Mouse (Mus musculus) fibroblast of lung, adult 2 months (primary cell): ENCODE results near the gene Atad5.
A peak's percentile ranks its signal among the peaks of the same experiment; 100 is the strongest.

ENCODE experiments used
- DNase-seq: peaks from one replicate; pipeline ENCODE4 v3.0.0-alpha.2; 2011; ENCODE audit warnings: low read depth

Atad5 gene

DNA sequence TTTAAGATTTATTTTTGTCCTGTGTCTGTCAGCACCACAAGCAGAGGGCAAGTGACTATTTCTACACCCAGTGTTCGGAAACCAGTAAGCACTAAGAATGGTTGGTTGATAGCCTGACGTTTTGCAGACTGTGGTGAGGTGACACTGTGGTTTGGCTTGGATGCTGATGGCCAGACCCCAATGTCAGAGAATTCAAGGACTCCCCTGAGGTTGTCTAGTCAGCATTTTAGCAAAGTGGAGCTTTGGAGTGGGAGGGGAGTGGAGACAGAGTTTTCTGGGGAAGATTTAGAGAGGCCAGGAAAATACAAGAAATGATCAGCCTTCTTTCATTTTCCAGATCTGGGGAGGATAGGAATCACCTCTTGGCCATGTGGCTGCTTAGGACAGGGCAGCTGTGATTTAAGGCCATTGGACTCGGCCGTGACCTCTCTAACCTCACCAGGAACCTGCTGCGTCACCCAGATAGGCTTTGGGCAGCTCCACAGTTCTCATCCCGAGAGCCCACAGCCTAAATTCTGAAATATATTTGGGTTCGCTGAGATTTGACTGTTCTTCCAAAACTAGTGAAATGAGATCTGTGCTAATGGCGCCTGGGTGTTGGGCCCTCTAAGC is 60.3 kb downstream of the Atad5 start:
- no peak for DNase-seq

GRCm38 (mm10) chr11:80150566-80150965 is 61.4 kb downstream of the Atad5 start:
- DNase-seq, result no peak

DNA sequence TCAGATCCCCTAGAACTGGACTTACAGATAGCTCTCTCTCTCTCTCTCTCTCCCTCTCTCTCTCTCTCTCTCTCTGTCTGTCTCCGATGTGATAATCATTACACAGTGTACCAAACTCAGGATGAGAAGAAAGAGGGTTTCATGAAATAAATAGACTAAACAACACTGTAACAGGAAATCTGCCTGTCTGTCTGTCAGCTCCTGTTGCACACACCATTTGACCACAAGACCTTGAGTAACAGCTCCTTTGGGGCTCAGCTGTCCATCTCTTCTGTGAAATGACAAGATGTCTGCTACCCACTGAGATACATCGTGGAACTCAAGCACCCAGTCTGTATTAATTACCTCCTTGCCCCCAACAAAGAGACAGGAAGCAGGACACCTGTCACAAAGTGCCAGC is 62.3 kb downstream of the Atad5 start:
- no peak for DNase-seq

- no peak for DNase-seq
Measured at GRCm38 (mm10) chr11:80152376-80152775, 63.2 kb downstream of the Atad5 start.

DNA sequence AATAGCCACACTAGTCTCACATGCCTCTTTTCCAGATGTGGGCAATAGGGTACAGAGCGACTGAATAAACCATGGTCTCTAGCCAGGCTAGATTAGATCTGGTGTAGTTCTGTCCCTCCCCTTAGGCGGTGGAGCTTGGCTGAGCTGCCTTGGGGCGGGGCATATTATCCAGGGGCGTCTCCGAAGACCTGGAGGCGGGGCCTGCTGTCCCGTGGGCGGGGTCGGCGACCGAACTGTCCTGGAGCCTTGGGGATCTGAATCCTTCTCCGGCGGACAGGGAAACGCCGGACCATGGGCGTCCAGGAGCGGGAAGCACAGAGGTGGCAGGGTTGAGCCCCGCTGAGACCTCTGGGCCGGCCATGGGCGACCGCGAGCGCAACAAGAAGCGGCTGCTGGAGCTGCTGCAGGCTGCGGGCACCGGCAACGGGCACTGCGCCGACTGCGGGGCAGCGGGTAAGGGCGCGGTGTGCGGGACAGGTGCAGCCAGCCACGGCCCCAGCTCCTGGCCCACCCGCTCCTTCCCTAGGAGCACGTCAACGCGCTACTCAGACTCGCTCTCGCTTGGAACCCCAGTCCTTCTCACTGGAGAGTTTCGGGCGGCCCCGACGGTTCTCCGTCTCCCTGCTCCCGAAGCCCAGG is 64.8 kb downstream of the Atad5 start, which contains the start of gene Adap2:
Gene Adap2, plus strand, starts transcription at position 249 of the 639 bp plus-strand sequence.
- DNase-seq, result peak; percentile 43

DNA sequence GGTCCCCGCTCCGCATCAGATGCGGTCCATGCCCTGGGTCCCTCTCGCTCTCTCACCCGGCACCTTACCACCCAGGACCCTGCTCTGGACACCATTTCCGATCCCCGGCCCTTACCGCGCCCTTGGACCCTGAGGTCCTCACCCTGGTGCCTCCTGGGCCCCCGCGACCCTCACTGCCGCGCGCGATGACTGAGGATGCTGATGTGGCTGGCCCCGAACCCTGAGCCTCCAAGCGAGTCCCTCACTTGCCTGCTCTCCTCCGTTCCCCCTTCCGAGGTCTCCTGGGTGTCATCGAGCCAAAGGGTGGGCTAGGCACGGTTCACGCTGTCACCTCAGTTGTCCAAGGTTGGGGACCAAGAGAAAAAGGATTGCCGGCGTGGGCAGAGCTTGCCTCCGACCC is 65.3 kb downstream of the Atad5 start:
- DNase-seq, result no peak

DNA sequence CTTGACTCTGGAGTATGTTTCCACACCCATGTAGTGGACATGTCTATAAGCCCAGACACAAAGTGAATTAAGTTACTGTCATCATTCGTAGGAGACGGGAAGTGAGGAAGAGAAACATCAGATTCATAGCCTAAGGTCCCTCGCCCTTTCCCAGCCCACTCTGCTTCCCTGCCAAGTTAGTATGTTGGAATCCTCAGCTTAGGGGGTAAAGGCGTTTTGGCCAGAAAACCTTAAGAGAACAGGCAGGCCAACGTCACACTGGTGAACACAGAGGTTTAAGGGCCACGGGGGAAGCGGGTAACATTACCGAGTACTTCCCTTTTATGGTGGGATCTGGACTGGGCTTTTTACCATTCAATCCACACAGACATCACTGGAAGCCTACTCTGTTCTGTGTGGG is 66.3 kb downstream of the Atad5 start:
- DNase-seq, result no peak

DNA sequence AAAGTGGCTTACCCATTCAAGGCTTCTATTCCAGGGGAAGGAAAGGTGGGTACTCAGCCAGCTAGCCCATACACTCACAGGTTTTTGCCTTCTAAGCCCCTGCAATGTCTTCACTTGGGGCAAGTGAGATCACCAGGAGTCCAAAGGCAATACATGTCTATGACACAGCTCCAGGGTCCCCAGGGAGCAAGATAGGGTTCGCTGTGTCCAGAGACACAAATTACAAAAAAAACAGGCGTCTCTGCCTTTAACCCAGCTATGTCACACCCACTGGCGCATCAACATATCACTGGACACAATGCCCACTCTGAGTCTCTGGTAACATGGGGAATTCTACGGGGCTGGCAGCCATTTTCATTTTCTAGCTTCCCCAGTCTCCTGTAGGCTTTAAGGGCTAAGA is 66.8 kb downstream of the Atad5 start:
- no peak for DNase-seq

DNA sequence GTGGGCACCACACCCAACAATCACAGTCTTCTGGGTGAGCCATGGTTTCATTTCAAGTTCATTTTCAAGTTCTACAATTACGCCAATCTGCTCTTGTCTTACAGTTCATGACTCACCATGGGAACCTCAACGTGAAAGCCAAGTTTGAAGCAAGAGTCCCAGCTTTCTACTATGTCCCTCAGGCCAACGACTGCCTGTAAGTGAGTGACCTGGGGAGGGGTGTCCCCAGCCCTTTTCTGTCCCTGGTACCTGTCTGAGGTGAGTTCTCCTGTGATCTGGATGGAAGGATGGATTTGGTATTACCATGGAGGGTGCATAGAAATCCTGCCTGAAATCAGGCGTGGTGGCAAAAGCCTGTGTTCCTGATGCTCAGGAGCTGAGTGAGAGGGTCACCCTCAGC is 67.6 kb downstream of the Atad5 start:
- DNase-seq, result no peak

- no peak for DNase-seq
Measured at GRCm38 (mm10) chr11:80159018-80159417, 69.8 kb downstream of the Atad5 start.

GRCm38 (mm10) chr11:80161041-80161440 is 71.8 kb downstream of the Atad5 start:
- no peak for DNase-seq

DNA sequence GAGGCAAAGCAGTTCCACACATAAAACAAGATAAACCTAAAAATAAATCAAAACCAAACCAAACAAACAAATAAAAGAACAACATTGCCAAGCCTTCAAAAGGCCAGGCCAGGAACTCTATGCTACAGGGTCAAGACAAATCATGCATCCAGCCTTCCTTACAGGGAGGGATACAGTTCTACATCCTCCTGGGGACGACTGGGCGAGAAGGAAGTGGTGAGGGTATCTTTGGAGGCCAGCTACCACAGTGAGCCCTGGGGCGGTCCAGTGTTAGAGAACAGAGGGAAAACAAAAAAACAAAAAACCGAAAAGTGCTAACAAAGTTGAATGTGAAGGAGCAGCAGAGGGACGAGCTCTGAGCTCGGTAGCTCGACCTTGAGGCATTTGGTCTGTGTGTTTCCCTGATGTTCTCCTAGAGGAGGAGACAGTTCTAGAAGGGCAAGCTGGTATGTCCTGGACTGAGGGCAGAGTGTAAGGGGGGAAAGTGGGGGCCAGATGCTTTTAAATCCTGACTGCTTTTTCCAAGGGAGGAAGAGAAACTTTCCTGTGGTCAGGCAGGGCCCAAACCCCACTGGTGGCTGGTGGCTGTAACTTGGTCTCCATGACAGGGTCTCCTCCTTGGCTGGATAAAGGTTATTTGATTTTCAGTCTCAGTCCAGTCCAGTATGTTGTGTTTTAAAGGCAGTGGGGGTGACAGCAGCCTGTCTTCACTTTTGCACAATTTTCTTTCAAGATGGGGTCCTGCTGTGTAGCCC is 74.3 kb downstream of the Atad5 start:
- DNase-seq, result no peak

DNA sequence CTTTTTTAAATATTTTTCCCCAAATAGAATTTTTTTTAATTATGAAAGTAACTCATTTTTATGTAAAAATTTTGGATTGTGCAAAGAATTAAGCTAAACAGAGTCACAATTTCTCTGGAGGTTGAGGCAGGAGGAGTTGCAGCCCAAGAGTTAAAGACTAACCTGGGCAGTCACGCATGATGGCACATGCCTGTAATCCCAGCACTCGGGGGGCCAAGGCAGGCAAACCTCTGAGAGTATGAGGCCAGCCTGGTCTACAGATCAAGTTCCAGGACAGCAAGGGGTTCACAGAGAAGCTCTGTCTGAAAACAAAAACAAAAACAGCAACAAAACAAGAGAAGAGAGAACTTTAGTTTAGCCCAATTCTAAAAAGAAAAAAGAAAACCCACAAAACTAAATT is 75.0 kb downstream of the Atad5 start:
- no peak for DNase-seq

DNA sequence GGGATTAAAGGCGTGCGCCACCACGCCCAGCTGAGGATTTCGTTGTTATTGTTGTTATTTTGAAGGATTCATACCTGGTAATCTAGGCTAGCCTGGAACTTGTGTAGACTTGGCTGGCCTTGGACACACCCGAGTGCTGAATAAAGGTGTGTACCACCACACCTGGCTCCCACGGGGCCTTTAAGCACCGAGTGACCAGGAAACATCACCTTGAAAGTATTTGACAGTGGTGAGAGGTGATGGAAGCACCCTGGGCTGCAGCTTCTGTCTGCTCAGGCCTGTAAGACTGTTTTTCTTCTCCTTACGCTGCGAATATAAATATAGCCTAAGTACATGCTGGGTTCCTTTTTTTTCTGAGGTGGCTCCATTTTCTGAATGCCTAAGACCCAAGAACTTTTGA is 78.9 kb downstream of the Atad5 start:
- DNase-seq, result no peak

DNA sequence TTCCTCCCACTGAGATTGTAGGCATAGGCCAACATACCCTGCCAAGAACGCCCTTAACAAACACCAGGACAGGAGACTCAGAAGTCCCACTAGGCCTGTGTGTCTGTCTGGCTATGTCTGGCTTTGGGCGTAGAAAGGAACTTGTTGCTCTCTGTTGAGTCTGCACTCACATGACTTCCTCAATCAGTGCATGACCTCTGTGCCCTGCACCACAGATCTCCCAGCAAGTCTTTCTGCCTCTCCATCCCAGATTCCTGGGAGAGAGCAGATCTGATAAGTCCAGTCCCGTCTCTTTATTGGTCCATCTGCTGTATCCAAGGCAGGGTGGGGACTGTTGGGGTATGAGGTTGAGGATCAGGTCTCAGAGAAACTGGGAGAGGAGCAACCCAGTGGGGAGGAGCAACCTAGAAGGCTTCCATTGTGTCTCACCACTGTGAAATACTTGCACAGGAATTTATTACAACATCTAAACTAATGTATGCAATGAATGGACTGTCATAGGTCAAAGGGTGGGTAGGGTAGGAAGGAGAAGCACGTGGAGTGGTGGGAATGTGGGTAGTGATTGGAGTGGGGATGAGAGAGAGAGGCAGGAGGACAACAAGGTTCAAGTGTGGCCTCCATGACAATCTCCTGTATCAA is 79.5 kb downstream of the Atad5 start:
- DNase-seq, result no peak

- no peak for DNase-seq
Measured at GRCm38 (mm10) chr11:80169629-80170028, 80.4 kb downstream of the Atad5 start.

- no peak for DNase-seq
Measured at GRCm38 (mm10) chr11:80170351-80170750, 81.2 kb downstream of the Atad5 start.

DNA sequence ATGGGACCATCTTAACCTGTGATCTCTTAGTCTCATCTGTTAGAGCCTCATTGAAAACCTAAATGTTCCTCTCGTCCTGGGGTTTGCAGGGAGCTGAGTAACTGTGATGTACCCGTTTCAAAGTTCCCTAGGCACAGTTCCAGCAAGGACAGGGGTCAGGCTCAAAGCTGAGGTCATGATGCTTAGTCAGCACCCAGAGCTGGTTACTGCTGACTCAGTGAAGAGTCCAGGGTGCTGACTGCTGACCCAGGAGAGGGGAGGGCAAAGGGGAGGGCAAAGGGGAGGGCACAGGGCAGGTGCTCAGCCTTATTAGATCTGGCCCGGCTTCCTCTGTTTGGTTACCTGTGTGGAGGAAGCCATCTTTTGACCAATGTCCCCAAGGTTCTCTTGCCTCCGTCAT is 82.7 kb downstream of the Atad5 start:
- DNase-seq, result no peak

GRCm38 (mm10) chr11:80173963-80174670 is 84.9 kb downstream of the Atad5 start:
- DNase-seq, result no peak

- DNase-seq, result no peak
Measured at GRCm38 (mm10) chr11:80176911-80177895, 88.0 kb downstream of the Atad5 start.

GRCm38 (mm10) chr11:80178316-80178715 is 89.1 kb downstream of the Atad5 start:
- no peak for DNase-seq
